Mouse (Mus musculus) brain, adult 2 months (tissue): ENCODE measurements around the gene Srprb.

Experiments used
- DNase-seq: peaks from one replicate; pipeline ENCODE4 v3.0.0; 2011; ENCODE audit warnings: low read depth, low spot score

The Srprb gene

GRCm38 (mm10) chr9:103201561-103202260, at the start of gene Srprb:
Gene Srprb (minus strand): TSS chr9:103202137.
- DNase-seq: peak; percentile 97

GRCm38 (mm10) chr9:103248618-103249017, 46.7 kb upstream of the Srprb start:
- no peak for DNase-seq

GRCm38 (mm10) chr9:103246526-103247168, 44.7 kb upstream of the Srprb start:
- peak; percentile 26 for DNase-seq

GRCm38 (mm10) chr9:103243640-103244039, 41.7 kb upstream of the Srprb start:
- no peak for DNase-seq

GRCm38 (mm10) chr9:103241206-103241605, 39.3 kb upstream of the Srprb start:
- no peak for DNase-seq

- no peak for DNase-seq
These were observed 37.5 kb upstream of the Srprb start for GRCm38 (mm10) chr9:103239471-103239870.

- DNase-seq: peak; percentile 83
These were observed 32.7 kb upstream of the Srprb start for GRCm38 (mm10) chr9:103234565-103235165.

GRCm38 (mm10) chr9:103234059-103234458, 32.1 kb upstream of the Srprb start:
- DNase-seq: peak; percentile 32

- DNase-seq: no peak
These were observed 31.1 kb upstream of the Srprb start for GRCm38 (mm10) chr9:103233006-103233395.

GRCm38 (mm10) chr9:103232232-103233005, 30.5 kb upstream of the Srprb start:
- no peak for DNase-seq

- peak; percentile 96 for DNase-seq
These were observed 28.4 kb upstream of the Srprb start, which contains the start of the genes Gm20425 and Trf for GRCm38 (mm10) chr9:103230151-103230951. Gene Gm20425 (minus strand): TSS chr9:103230307. Gene Trf (minus strand): TSS chr9:103230444.

- no peak for DNase-seq
These were observed 27.3 kb upstream of the Srprb start for GRCm38 (mm10) chr9:103229037-103229867.

GRCm38 (mm10) chr9:103228370-103229003, 26.6 kb upstream of the Srprb start:
- DNase-seq: no peak

GRCm38 (mm10) chr9:103227760-103228159, 25.8 kb upstream of the Srprb start:
- no peak for DNase-seq

- no peak for DNase-seq
These were observed 24.9 kb upstream of the Srprb start for GRCm38 (mm10) chr9:103226806-103227205.

- no peak for DNase-seq
These were observed 23.5 kb upstream of the Srprb start for GRCm38 (mm10) chr9:103225464-103225863.

- no peak for DNase-seq
These were observed 22.8 kb upstream of the Srprb start for GRCm38 (mm10) chr9:103224721-103225120.

- no peak for DNase-seq
These were observed 12.3 kb upstream of the Srprb start for GRCm38 (mm10) chr9:103214281-103214680.

GRCm38 (mm10) chr9:103213631-103214030, 11.7 kb upstream of the Srprb start:
- no peak for DNase-seq
